Mouse (Mus musculus) frontal cortex, adult (tissue): Measurements from ENCODE around the gene Gm17720.
"Not testable (repeated sequence)": the region's sequence is repeated elsewhere in the genome, so short reads cannot be mapped to it uniquely, and the experiment has no call there.

Experiments used
- ATAC-seq: cut with Nextera tagmentation; 2 replicates; pipeline ENCODE4 v1.9.2; 2017; ENCODE audit warnings: mild to moderate bottlenecking, moderate library complexity, mixed read lengths; ENCODE audit not compliant: low TSS enrichment

Gene Gm17720

GRCm38 (mm10) chr8:110039659-110040058, 62.9 kb downstream of the Gm17720 start, which contains the start of gene Chst4:
Gene Chst4, minus strand, starts transcription at chr8:110039740.
- ATAC-seq: no peak

- ATAC-seq: 0 out of 2 replicates have a peak, but pooled peaks have one; percentile 41
These were observed 63.3 kb downstream of the Gm17720 start for GRCm38 (mm10) chr8:110039216-110039615.

GRCm38 (mm10) chr8:110036156-110036555, 66.4 kb downstream of the Gm17720 start:
- ATAC-seq: no peak

- no peak; the same call in 1 of the 2 replicates for ATAC-seq
These were observed 68.2 kb downstream of the Gm17720 start for GRCm38 (mm10) chr8:110034331-110034730.

GRCm38 (mm10) chr8:110033771-110034170, 68.8 kb downstream of the Gm17720 start:
- not testable (repeated sequence) for ATAC-seq
